Mouse (Mus musculus) lung, adult 2 months (tissue): ENCODE data around the gene Hcrt. TPM values are rescaled to one million over a fixed set of nuclear protein-coding genes. Genes with fewer than 3 reads are reported as not detected.
"Not testable (repeated sequence)": the region's sequence is repeated elsewhere in the genome, so short reads cannot be mapped to it uniquely, and the experiment has no call there.

Experiments
- DNase-seq: peaks from one replicate; pipeline ENCODE4 v3.0.0; 2022
- H3K4me1 ChIP-seq: fragments of 200-500 bp; 2 replicates; pipeline ENCODE4 v1.6.1; 2011; ENCODE audit warnings: low read length; ENCODE audit not compliant: control insufficient read depth, insufficient read depth
- H3K4me3 ChIP-seq: fragments of 200-500 bp; replicated peaks from 2 replicates; pipeline ENCODE3; 2011; ENCODE audit warnings: low read depth, mild to moderate bottlenecking, control low read depth, low read length; ENCODE audit errors: extremely low read depth
- CTCF ChIP-seq: fragments of 200-500 bp; IDR thresholded peaks from 2 replicates; pipeline ENCODE4 v1.5.1; 2011; ENCODE audit warnings: mild to moderate bottlenecking, low read length, control low read depth; ENCODE audit not compliant: insufficient read depth
- POLR2A ChIP-seq: fragments of 200-500 bp; IDR thresholded peaks from 2 replicates; pipeline ENCODE4 v1.6.1; 2011; ENCODE audit warnings: low read depth, mild to moderate bottlenecking, control low read depth, low read length, borderline replicate concordance; ENCODE audit errors: extremely low read depth
- WGBS: fragments of 180-500 bp; shearing (Covaris S2); methylation state at CpG from one replicate; pipeline ENCODE4 v1.1.7; 2018; 5-methylcytosine and 5-hydroxymethylcytosine counted together
- polyA plus RNA-seq: library from polyadenylated mRNA; depleted of rRNA; stranded (reverse); fragments of >200 nt; gene quantifications from 2 replicates; pipeline ENCODE4 v1.2.3, GENCODE M21; 2012

Hcrt gene
- polyA plus RNA-seq, 1 experiment: not detected

GRCm38 (mm10) chr11:100791457-100792049, 28.8 kb upstream of the Hcrt start:
- H3K4me3 ChIP-seq: no peak overlapping the region
- no peak for TF ChIP-seq POLR2A
- no peak for TF ChIP-seq CTCF
- WGBS: 39% methylated on average over 2 of the region's 2 CpGs
- DNase-seq: no peak
- H3K4me1 ChIP-seq: peaks cover 3% of the 10 kb centered on the region; the same call in 1 of the 2 replicates

- not testable (repeated sequence) for H3K4me1 ChIP-seq, DNase-seq, H3K4me3 ChIP-seq
- 68% methylated on average over 9 of the region's 9 CpGs for WGBS
These were observed 27.9 kb upstream of the Hcrt start for GRCm38 (mm10) chr11:100790644-100791043.

DNA sequence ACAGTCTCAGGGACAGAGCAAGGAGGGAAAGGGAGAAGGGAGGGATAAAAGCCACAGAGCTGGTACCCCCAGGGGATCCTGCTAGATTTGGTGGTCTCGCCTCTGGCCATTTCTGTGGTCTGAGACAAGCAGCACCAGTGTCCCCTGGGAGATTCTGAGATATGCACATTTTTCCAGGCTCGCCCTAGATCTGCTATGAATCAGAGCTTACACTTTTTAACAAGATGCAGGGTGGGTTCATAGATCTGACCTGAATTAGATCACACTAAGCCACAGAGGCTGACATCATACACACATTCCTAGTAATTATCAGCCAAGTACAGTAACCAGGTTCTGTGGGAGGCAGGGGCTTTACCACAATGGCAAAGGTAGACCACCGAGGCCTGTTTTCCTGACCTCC, 27.0 kb upstream of the Hcrt start:
- no peak for DNase-seq
- 93% methylated on average over 3 of the region's 3 CpGs for WGBS
- Histone ChIP-seq H3K4me3 (no peak overlapping the region), H3K4me1 (peaks cover 3% of the 10 kb centered on the region; the same call in 1 of the 2 replicates)
- TF ChIP-seq CTCF: no peak
- no peak for TF ChIP-seq POLR2A

DNA sequence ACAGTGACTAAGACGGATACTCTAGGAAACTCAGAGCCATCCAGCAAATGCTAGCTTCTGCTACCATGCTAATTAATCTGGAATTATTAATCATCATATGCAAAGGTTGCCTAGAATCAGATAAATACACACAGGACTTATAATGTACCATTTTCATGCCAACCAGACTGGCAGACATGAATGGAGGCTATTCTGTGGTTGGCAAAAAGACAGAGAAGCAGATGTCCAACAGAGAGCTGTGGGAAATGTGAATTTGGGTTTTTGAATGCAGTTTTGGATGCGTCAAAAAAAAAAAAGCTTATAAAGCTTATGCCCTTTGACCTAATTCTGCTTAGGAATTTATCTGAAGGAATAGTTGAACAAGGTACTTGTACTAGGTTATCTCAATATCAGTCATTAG, 23.0 kb upstream of the Hcrt start:
- WGBS: 89% methylated on average over 2 of the region's 2 CpGs
- Histone ChIP-seq H3K4me1 (peaks cover 2% of the 10 kb centered on the region; the same call in 1 of the 2 replicates), H3K4me3 (no peak overlapping the region)
- TF ChIP-seq CTCF: no peak
- no peak for DNase-seq

GRCm38 (mm10) chr11:100784286-100784685, 21.6 kb upstream of the Hcrt start:
- no peak for DNase-seq
- Histone ChIP-seq H3K4me1 (peaks cover 2% of the 10 kb centered on the region; the same call in 1 of the 2 replicates), H3K4me3 (no peak overlapping the region)
- TF ChIP-seq CTCF: no peak
- 81% methylated on average over 8 of the region's 8 CpGs for WGBS

GRCm38 (mm10) chr11:100782568-100782967, 19.8 kb upstream of the Hcrt start:
- no peak for TF ChIP-seq POLR2A
- no peak for TF ChIP-seq CTCF
- 80% methylated on average over 13 of the region's 13 CpGs for WGBS
- peaks cover 2% of the 10 kb centered on the region; the same call in 1 of the 2 replicates for H3K4me1 ChIP-seq
- no peak overlapping the region for H3K4me3 ChIP-seq
- DNase-seq: peak; percentile 13

- TF ChIP-seq CTCF (no peak), POLR2A (no peak; the same call in 1 of the 2 replicates)
- WGBS: 76% methylated on average over 15 of the region's 15 CpGs
- peak; percentile 25 for DNase-seq
- H3K4me1 ChIP-seq: peaks cover 2% of the 10 kb centered on the region; the same call in 1 of the 2 replicates
- no peak overlapping the region for H3K4me3 ChIP-seq
These were observed 19.2 kb upstream of the Hcrt start for GRCm38 (mm10) chr11:100781763-100782475.

DNA sequence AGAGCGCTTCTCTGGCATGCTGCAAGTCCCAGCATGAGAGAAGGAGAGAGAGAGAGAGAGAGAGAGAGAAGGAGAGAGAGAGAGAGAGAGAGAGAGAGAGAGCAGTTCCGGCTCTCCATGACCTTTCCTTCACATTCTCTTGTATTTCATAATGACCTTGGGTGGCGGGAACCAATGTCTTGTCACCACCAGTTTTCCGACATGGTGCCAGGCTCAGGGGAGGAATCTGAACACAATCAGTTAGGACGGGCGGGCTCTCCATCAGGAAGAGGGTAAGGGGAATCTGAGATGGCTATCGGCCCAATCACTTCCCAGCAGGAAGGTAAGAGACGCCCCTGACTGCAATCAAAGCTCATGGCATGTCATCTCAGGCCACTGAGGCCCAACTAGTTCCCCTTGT, 17.5 kb upstream of the Hcrt start:
- no peak for TF ChIP-seq CTCF
- no peak for TF ChIP-seq POLR2A
- DNase-seq: no peak
- peaks cover 2% of the 10 kb centered on the region; the same call in 1 of the 2 replicates for H3K4me1 ChIP-seq
- 81% methylated on average over 8 of the region's 8 CpGs for WGBS
- no peak overlapping the region for H3K4me3 ChIP-seq

DNA sequence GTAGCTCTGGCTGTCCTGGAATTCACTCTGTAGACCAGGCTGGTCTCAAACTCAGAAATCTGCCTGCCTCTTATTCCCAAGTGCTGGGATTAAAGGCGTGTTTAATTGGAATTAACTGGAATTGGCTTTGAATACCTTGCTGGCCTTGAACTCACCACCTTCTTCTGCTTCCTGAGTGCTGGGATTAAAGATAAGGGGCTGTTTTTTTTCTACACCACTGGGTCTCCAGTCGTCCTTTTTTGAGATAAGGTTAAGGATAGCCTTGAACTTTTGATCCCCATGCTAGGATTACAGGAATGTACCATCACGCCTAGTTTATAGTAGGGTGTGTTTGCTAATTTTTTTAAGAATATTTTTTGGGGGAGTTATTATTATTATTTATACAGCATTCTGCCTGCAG, 15.3 kb upstream of the Hcrt start:
- Histone ChIP-seq H3K4me3 (no peak overlapping the region), H3K4me1 (peaks cover 2% of the 10 kb centered on the region; the same call in 1 of the 2 replicates)
- WGBS: 79% methylated on average over 3 of the region's 3 CpGs
- no peak for DNase-seq
- TF ChIP-seq POLR2A (no peak), CTCF (no peak)

- WGBS: 72% methylated on average over 10 of the region's 10 CpGs
- Histone ChIP-seq H3K4me3 (no peak overlapping the region), H3K4me1 (no peaks in the 10 kb centered on the region)
- TF ChIP-seq CTCF: no peak
- no peak for TF ChIP-seq POLR2A
- no peak for DNase-seq
These were observed 13.2 kb upstream of the Hcrt start for GRCm38 (mm10) chr11:100775921-100776320.
